Mouse (Mus musculus): ENCODE measurements around the gene Kcnj6. TPM values are rescaled to one million over a fixed set of nuclear protein-coding genes. Genes with fewer than 3 reads are reported as not detected.

Gene Kcnj6
- polyA plus RNA-seq, 1 experiment from 2014 or later: 1.2 TPM

DNA sequence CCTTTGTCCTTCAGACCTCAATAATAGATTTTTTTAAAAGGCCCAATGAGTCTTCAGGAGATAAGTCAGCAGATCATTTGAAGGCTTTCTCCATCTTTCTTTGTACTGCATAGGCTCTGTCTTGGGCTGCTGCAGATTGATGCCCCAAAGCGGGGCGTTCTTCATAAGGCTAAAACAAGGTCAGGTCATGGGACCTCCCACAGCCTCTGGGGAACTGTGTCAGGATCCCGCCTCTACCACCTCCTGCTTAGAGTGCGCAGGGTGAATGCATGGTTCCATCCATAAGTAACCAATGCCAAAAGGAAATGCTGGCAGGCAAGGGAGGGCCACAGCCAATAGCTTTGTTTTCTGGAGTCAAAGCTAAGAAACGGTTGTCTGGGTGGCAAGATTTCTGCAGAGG lies 237.7 kb downstream of the Kcnj6 start:
- H3K9me3 ChIP-seq: no peaks in the 10 kb centered on the region
- H3K36me3 ChIP-seq: no peaks in the 10 kb centered on the region
- H3K27me3 ChIP-seq: no peaks in the 10 kb centered on the region
- no peak overlapping the region for H3K4me3 ChIP-seq
- no peak overlapping the region for H3K9ac ChIP-seq (replicated peaks)
- H3K27ac ChIP-seq (replicated peaks): no peak overlapping the region
- no peaks in the 10 kb centered on the region for H3K4me1 ChIP-seq
- WGBS: 59% methylated on average over 5 of the region's 5 CpGs
- no peak overlapping the region for H3K4me2 ChIP-seq (replicated peaks)
- ATAC-seq (ENCODE audit: low FRiP score, low read depth): no peak

DNA sequence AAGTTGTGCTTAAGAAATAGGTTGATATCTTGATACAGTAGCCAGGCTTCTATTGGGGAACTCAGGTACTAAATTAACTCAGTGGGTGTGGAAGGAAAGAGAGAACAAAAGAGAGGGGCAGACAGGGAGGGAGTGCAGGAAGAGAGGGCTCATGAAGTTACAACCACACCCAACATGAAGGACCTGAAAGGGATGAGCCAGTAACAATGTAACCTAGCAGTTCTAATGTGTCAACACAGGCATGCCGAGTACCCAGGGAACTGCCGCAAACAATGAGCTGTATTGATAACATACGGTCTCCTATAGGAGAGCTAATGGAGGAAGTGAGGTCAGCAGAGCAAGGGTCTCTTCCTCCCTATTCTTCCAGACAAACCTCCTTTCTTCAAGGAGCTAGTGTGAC lies 238.9 kb downstream of the Kcnj6 start:
- no peak overlapping the region for H3K9ac ChIP-seq (replicated peaks)
- WGBS: 66% methylated on average over 3 of the region's 3 CpGs
- H3K4me3 ChIP-seq: no peak overlapping the region
- no peaks in the 10 kb centered on the region for H3K36me3 ChIP-seq
- ATAC-seq (ENCODE audit: low FRiP score, low read depth): no peak
- H3K9me3 ChIP-seq: no peaks in the 10 kb centered on the region
- H3K4me1 ChIP-seq: 0 out of 2 replicates have a peak, but pooled peaks cover 4% of the 10 kb centered on the region
- H3K27ac ChIP-seq (replicated peaks): no peak overlapping the region
- no peaks in the 10 kb centered on the region for H3K27me3 ChIP-seq
- no peak overlapping the region for H3K4me2 ChIP-seq (replicated peaks)

DNA sequence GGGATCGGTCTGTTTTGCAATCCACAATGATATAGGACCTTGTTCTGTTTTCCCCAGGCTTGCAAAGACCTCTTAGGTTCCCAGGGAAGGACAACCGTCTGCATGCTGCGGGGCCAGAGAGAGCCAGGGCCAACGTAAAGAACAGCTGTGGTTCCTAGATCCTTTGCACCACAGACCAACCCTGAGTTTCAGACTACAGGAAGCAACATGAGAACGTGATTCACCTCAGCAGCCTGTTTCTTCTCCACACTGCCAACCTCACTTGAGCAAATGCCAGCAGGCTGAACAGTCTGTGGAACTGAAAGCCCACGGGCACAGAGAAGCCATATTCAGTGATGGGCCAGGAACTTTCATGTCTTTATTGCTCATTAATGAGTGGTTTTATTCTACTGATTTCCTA lies 241.1 kb downstream of the Kcnj6 start:
- Histone ChIP-seq H3K27me3 (no peaks in the 10 kb centered on the region), H3K27ac (replicated peaks) (no peak overlapping the region), H3K4me3 (no peak overlapping the region), H3K4me1 (0 out of 2 replicates have a peak, but pooled peaks cover 5% of the 10 kb centered on the region), H3K9me3 (no peaks in the 10 kb centered on the region), H3K36me3 (no peaks in the 10 kb centered on the region), H3K4me2 (replicated peaks) (no peak overlapping the region), H3K9ac (replicated peaks) (no peak overlapping the region)
- WGBS: 82% methylated on average over 6 of the region's 6 CpGs
- no peak for ATAC-seq (ENCODE audit: low FRiP score, low read depth)

DNA sequence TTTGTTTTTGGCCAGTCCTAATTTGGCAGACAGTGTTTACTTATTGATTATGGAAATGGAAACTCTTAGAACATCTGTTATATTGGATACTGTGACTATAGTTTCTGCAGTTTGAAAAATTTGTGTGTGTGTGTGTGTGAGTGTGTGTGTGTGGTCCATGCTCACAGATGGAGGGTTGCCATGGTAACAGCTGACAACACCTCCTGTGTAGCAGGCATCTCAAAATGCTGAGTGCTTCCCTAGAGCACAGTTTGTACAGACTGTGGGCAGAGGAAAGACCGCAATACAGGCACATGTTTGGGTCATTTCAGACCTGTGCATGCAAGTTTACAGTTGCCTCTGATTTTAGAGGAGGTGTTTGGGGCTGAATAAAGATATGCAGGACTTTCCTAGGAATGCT lies 244.0 kb downstream of the Kcnj6 start:
- Histone ChIP-seq H3K4me3 (no peak overlapping the region), H3K27ac (replicated peaks) (no peak overlapping the region), H3K9me3 (no peaks in the 10 kb centered on the region), H3K36me3 (no peaks in the 10 kb centered on the region), H3K4me2 (replicated peaks) (no peak overlapping the region), H3K9ac (replicated peaks) (no peak overlapping the region), H3K4me1 (0 out of 2 replicates have a peak, but pooled peaks cover 5% of the 10 kb centered on the region), H3K27me3 (no peaks in the 10 kb centered on the region)
- WGBS: 59% methylated on average over 1 of the region's 1 CpGs
- no peak for ATAC-seq (ENCODE audit: low FRiP score, low read depth)

DNA sequence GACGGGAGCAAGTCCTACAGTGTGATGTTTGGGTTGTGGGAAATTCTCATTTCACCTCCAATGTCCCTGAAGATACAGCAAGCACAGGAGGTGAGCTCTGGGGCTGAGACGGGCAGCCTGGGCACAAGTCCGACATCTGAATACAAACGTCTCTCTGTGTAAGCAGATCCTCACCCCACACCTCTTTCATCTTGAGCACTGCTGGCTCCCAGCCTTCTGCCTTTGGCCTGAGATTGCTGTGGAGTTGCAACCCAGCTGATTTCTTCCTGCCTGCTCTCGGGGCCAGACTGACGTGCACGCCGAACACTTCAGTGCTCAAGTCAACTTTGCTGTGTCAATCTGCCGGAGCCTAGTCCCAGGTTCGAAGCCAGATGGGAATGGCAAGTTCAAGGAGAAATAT lies 244.7 kb downstream of the Kcnj6 start:
- H3K27ac ChIP-seq (replicated peaks): no peak overlapping the region
- H3K36me3 ChIP-seq: no peaks in the 10 kb centered on the region
- H3K9ac ChIP-seq (replicated peaks): no peak overlapping the region
- ATAC-seq (ENCODE audit: low FRiP score, low read depth): no peak
- no peaks in the 10 kb centered on the region for H3K27me3 ChIP-seq
- no peaks in the 10 kb centered on the region for H3K9me3 ChIP-seq
- no peak overlapping the region for H3K4me3 ChIP-seq
- H3K4me1 ChIP-seq: 0 out of 2 replicates have a peak, but pooled peaks cover 5% of the 10 kb centered on the region
- WGBS: 68% methylated on average over 10 of the region's 10 CpGs
- H3K4me2 ChIP-seq (replicated peaks): no peak overlapping the region

DNA sequence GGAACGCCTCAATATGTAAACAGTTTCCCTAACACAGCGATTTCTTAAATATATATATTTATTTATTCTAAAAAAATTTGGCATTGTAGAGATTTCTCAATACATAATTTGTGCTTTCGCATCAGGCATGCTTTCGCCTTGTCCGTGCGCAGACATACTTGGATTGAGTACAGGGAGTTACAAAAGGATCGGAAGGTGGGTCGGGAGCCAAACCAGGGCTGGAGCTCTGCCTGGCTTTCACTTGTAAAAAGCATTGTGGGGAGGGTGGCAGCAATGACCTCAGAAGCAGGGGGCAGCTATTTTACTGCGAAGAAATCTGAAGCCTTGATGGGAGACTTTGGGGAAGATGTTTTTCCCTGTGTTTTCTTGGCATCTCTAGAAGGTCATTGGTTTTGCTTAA lies 252.5 kb downstream of the Kcnj6 start:
- ATAC-seq (ENCODE audit: low FRiP score, low read depth): no peak
- H3K36me3 ChIP-seq: no peaks in the 10 kb centered on the region
- 80% methylated on average over 9 of the region's 9 CpGs for WGBS
- no peak overlapping the region for H3K4me2 ChIP-seq (replicated peaks)
- 0 out of 2 replicates have a peak, but pooled peaks cover 3% of the 10 kb centered on the region for H3K4me1 ChIP-seq
- no peaks in the 10 kb centered on the region for H3K27me3 ChIP-seq
- no peak overlapping the region for H3K4me3 ChIP-seq
- no peaks in the 10 kb centered on the region for H3K9me3 ChIP-seq
- H3K27ac ChIP-seq (replicated peaks): no peak overlapping the region
- H3K9ac ChIP-seq (replicated peaks): no peak overlapping the region

DNA sequence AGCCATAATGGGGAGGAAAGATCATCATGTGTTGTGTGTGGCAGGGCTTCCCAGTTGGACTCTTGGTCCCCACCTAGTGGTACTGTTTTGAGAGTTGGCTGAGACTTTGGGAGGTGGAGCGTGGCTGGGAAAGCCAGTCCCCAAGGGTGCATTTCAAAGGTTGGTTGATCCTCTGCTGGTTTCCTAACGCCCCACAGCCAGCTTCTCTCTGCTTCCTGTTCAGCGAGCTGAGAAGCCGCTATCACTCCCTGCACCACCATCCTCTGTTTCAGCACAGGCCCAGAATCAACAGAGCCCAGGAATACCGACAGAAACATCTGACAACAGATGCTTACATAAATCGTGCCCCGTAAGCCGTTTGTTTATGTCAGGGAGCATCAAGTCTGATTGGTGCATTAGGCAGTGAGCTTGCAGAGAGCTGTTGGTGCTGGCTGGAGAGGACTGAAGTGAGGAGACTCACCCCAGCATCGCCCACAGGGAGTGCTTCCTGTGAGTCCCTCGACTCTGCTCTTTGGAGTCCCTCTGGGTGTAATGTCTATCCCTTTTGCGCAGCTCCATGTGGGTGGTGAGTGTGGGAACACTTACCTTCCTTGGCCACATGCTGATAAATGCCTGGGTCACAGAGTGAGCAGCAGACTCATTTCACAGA lies 253.5 kb downstream of the Kcnj6 start:
- H3K4me1 ChIP-seq: 0 out of 2 replicates have a peak, but pooled peaks cover 3% of the 10 kb centered on the region
- no peaks in the 10 kb centered on the region for H3K36me3 ChIP-seq
- peak overlapping the region; percentile 40 for H3K4me2 ChIP-seq (replicated peaks)
- no peaks in the 10 kb centered on the region for H3K9me3 ChIP-seq
- H3K9ac ChIP-seq (replicated peaks): 0 out of 2 replicates have a peak overlapping the region, but pooled peaks have one; percentile 8
- no peak for ATAC-seq (ENCODE audit: low FRiP score, low read depth)
- no peaks in the 10 kb centered on the region for H3K27me3 ChIP-seq
- no peak overlapping the region for H3K27ac ChIP-seq (replicated peaks)
- 6% methylated on average over 11 of the region's 11 CpGs for WGBS
- peak overlapping the region; percentile 23; the same call in 1 of the 2 replicates for H3K4me3 ChIP-seq

DNA sequence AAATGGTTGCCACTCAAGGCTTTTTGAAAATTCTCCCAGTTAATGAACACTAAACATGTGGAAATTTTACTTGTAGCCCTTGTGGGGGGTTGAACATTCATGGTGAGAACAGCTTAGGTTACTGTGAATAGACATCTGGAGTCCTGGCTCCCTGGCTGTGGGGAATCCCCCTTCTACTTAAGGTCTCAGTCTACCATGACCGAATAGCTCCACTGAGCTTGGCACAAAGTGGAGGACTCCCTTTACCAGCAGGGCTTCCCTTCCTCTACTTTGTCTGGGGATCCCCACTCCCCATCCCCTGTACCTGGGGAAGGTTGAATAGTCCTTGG lies 260.2 kb downstream of the Kcnj6 start:
- H3K9ac ChIP-seq (replicated peaks): no peak overlapping the region
- H3K27ac ChIP-seq (replicated peaks): no peak overlapping the region
- ATAC-seq (ENCODE audit: low FRiP score, low read depth): no peak
- no peaks in the 10 kb centered on the region for H3K27me3 ChIP-seq
- no peak overlapping the region for H3K4me2 ChIP-seq (replicated peaks)
- H3K36me3 ChIP-seq: no peaks in the 10 kb centered on the region
- peaks cover 7% of the 10 kb centered on the region; the same call in 1 of the 2 replicates for H3K4me1 ChIP-seq
- WGBS: 89% methylated on average over 1 of the region's 1 CpGs
- H3K9me3 ChIP-seq: no peaks in the 10 kb centered on the region
- no peak overlapping the region for H3K4me3 ChIP-seq

DNA sequence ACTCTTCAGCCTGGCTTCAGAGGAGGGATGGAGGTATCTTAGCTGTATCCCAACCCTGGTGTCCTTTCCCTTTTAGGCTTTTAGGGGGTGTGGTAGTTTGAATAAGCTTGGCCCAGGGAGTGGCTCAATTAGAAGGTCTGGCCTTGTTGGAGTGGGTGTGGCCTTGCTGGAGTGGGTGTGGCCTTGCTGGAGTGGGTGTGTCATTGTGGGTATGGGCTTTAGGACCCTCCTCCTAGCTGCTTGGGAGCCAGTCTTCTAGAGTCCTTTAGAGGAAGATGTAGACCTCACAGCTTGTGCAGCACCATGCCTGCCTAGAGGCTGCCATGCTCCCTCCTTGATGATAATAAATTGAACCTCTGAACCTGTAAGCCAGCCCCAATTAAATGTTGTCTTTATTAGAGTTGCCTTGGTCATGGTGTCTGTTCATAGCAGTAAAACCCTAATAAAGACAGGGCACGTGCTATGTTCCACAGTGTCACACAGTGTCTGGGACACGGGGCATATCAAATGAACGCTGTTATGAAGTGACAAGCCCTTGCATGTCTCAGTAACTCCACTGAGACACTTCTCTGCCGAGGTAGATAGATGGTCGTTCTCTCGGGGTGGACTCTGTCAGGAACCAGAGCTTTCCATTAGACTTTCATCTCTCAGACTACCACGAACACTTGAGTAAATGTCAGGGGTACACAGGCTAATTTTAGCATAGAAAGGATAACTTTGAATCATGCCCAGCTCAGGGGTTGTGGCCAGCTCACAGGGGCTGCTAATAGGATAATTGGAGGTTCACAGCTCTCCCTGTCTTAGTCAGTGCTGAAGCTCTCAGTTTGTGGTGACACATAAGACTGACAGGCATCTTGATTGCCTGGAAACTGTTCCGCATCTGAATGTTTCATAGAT lies 260.8 kb downstream of the Kcnj6 start:
- Histone ChIP-seq H3K27ac (replicated peaks) (no peak overlapping the region), H3K9ac (replicated peaks) (no peak overlapping the region), H3K4me1 (peaks cover 7% of the 10 kb centered on the region; the same call in 1 of the 2 replicates), H3K27me3 (no peaks in the 10 kb centered on the region), H3K4me3 (no peak overlapping the region), H3K9me3 (no peaks in the 10 kb centered on the region), H3K36me3 (no peaks in the 10 kb centered on the region), H3K4me2 (replicated peaks) (no peak overlapping the region)
- no peak for ATAC-seq (ENCODE audit: low FRiP score, low read depth)
- WGBS: 89% methylated on average over 8 of the region's 8 CpGs

DNA sequence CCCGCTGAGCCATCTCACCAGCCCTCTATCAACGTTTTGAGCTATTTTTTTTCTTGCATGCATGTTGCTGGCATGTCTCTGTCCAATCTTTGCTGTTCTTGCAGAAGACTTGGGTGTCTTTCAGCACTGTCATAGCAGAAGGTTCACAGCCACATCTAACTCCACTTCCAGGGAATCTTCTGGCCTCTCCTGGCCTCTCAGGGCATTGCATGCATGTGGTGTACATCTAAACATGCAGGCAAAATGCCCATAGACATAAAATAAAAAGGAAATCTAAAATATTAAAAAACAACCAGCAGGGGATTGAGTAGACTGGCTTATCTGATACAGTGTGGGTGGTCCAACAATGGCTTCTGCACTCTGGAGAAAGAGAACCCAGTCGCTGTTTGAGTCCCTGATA lies 262.0 kb downstream of the Kcnj6 start:
- no peak for ATAC-seq (ENCODE audit: low FRiP score, low read depth)
- no peaks in the 10 kb centered on the region for H3K9me3 ChIP-seq
- 71% methylated on average over 3 of the region's 3 CpGs for WGBS
- H3K4me2 ChIP-seq (replicated peaks): no peak overlapping the region
- no peaks in the 10 kb centered on the region for H3K27me3 ChIP-seq
- H3K9ac ChIP-seq (replicated peaks): no peak overlapping the region
- H3K4me3 ChIP-seq: no peak overlapping the region
- no peak overlapping the region for H3K27ac ChIP-seq (replicated peaks)
- H3K4me1 ChIP-seq: peaks cover 7% of the 10 kb centered on the region; the same call in 1 of the 2 replicates
- no peaks in the 10 kb centered on the region for H3K36me3 ChIP-seq

DNA sequence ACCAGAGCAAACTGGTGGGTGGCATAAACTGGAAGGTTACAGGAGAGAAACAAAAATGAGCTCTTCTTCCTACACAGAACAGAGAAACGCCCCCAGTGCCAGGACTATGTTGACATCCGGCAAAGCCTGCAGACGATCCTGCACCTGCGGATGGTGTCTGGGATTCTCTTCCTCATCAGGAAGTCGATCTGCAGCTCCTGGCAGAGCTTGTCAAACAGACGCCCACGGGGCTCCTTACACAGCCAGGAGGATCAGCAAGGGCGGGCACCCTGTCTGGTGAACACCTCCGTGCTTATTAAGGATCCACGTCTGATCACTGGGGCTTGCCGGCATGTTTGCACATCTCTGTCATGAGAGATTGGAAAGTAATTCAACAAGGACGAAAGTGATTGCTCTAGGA lies 266.5 kb downstream of the Kcnj6 start:
- ATAC-seq (ENCODE audit: low FRiP score, low read depth): no peak
- Histone ChIP-seq H3K4me2 (replicated peaks) (no peak overlapping the region), H3K36me3 (no peaks in the 10 kb centered on the region), H3K4me1 (peaks cover 7% of the 10 kb centered on the region; the same call in 1 of the 2 replicates), H3K9me3 (no peaks in the 10 kb centered on the region), H3K4me3 (no peak overlapping the region), H3K27ac (replicated peaks) (no peak overlapping the region), H3K27me3 (no peaks in the 10 kb centered on the region), H3K9ac (replicated peaks) (no peak overlapping the region)
- WGBS: 74% methylated on average over 12 of the region's 12 CpGs

DNA sequence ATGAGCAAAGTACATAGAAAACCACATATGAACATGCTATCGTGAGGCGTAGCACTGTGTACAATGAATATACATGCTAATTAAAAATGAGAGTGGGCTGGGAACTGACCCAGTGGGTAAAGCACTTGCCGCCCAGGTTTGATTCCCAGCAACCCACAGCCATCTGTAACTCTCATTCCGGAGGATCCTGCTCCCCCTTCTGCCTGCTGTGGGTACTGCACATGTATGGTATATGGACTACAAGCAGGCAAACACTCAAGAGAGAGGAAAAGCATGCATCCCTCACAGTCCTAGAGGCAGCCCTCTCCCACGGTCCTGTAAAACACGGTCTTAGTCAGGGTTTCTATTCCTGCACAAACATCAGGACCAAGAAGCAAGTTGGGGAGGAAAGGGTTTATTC lies 268.3 kb downstream of the Kcnj6 start:
- H3K9ac ChIP-seq (replicated peaks): no peak overlapping the region
- no peaks in the 10 kb centered on the region for H3K9me3 ChIP-seq
- no peaks in the 10 kb centered on the region for H3K36me3 ChIP-seq
- H3K4me2 ChIP-seq (replicated peaks): no peak overlapping the region
- 91% methylated on average over 6 of the region's 6 CpGs for WGBS
- H3K4me1 ChIP-seq: peaks cover 10% of the 10 kb centered on the region; the same call in 1 of the 2 replicates
- H3K27me3 ChIP-seq: no peaks in the 10 kb centered on the region
- no peak overlapping the region for H3K27ac ChIP-seq (replicated peaks)
- ATAC-seq (ENCODE audit: low FRiP score, low read depth): no peak
- no peak overlapping the region for H3K4me3 ChIP-seq
